Mouse (Mus musculus): Measurements from ENCODE around the gene Csrp1. TPM values are rescaled to one million over a fixed set of nuclear protein-coding genes. Genes with fewer than 3 reads are reported as not detected.

The Csrp1 gene
- total and polyA plus RNA-seq, 2 experiments from 2014 or later: 145 to 840 TPM

DNA sequence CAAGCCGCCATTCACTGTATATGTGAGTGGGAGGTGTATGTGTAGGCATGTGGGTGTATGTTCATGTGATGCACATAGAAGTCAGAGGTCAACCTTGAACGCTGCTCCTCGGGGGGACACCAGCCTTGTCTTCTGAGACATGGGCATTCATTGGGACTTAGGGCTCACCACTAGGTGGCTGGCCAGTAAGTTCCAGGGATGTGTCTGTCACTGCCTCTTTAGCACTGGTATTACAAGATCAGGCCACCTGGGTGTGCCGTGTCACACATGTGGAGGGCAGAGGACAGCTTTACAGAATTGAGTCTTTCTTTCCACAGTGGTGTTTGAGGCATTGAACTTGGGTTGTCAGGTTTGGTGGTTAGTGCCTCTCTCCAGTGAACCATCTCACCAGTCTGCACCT lies 22.4 kb upstream of the Csrp1 start:
- WGBS: 71% methylated on average over 4 of the region's 4 CpGs
- no peaks in the 10 kb centered on the region for H3K9me3 ChIP-seq (replicated peaks; ENCODE audit: control insufficient read depth, low read length)
- TF ChIP-seq EP300 (IDR thresholded peaks at IDR 0.05; ENCODE audit: low read depth) (no peak), CTCF (IDR thresholded peaks at IDR 0.05; ENCODE audit: low read depth) (0 out of 2 replicates have a peak, but pooled peaks have one; percentile 6)
- no peak for ATAC-seq (ENCODE audit: insufficient read depth, low read depth)
- H3K27me3 ChIP-seq (ENCODE audit: control insufficient read depth, insufficient read depth, low read length): no peaks in the 10 kb centered on the region
- H3K36me3 ChIP-seq (replicated peaks; ENCODE audit: control insufficient read depth, insufficient read depth, low read length): no peaks in the 10 kb centered on the region
- peaks cover 5% of the 10 kb centered on the region; the same call in 1 of the 2 replicates for H3K4me1 ChIP-seq (ENCODE audit: control insufficient read depth, insufficient read depth)
- no peak overlapping the region for H3K4me2 ChIP-seq (ENCODE audit: low read depth, low read length)
- no peak for DNase-seq (ENCODE audit: low spot score)
- H3K4me3 ChIP-seq (ENCODE audit: low read depth, low read length): no peak overlapping the region
- H3K9ac ChIP-seq (replicated peaks; ENCODE audit: low read depth, low read length): no peak overlapping the region
- H3K27ac ChIP-seq (ENCODE audit: low read depth): no peak overlapping the region

DNA sequence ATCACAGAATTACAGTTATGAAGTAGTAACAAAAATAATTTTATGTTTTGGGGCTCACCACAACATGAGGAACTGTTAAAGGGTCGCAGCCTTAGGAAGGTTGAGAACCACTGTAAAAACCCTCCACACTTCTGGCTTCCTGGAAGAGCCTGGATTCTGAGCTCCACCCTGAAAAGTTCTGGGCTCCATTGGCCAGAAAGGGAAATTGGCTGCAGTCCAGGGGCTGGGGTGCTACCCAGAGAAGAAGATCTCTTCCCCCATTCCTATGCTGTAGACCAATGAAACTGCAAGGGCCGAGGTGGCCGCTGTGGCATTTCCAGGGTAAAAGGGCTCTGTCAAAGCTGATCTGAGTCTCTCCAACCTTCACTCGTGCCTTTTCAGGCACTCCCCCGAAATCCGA lies 21.8 kb upstream of the Csrp1 start:
- no peaks in the 10 kb centered on the region for H3K36me3 ChIP-seq (replicated peaks; ENCODE audit: control insufficient read depth, insufficient read depth, low read length)
- no peaks in the 10 kb centered on the region for H3K9me3 ChIP-seq (replicated peaks; ENCODE audit: control insufficient read depth, low read length)
- peaks cover 5% of the 10 kb centered on the region; the same call in 1 of the 2 replicates for H3K4me1 ChIP-seq (ENCODE audit: control insufficient read depth, insufficient read depth)
- no peak for TF ChIP-seq EP300 (IDR thresholded peaks at IDR 0.05; ENCODE audit: low read depth)
- no peak for TF ChIP-seq CTCF (IDR thresholded peaks at IDR 0.05; ENCODE audit: low read depth)
- no peak overlapping the region for H3K9ac ChIP-seq (replicated peaks; ENCODE audit: low read depth, low read length)
- ATAC-seq (ENCODE audit: insufficient read depth, low read depth): no peak
- H3K27ac ChIP-seq (ENCODE audit: low read depth): 0 out of 2 replicates have a peak overlapping the region, but pooled peaks have one; percentile 5
- no peaks in the 10 kb centered on the region for H3K27me3 ChIP-seq (ENCODE audit: control insufficient read depth, insufficient read depth, low read length)
- 43% methylated on average over 6 of the region's 6 CpGs for WGBS
- no peak overlapping the region for H3K4me3 ChIP-seq (ENCODE audit: low read depth, low read length)
- no peak for DNase-seq (ENCODE audit: low spot score)
- no peak overlapping the region for H3K4me2 ChIP-seq (ENCODE audit: low read depth, low read length)

DNA sequence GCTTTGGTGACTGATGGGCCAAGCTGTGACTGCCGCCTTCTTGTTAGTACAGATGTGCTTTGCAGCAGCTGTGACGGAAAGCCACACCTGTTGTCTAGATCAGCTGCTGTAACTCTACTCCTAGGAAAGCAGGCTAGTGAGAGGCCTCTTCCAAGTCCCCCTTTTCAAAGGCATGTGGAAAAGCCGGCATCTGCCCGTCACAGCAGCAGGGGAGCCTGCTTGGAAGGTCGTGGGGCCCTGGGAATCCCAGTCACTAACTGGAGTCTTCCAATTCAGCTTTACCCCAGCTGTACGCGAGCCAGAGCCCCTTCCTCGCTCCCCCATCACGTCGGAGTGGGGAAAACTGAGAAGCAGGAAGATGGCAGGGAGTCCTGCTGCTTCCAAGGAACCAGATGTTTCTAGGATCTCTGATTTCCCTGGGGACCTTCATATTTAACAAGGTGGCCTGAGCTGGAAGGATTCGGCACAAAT lies 21.4 kb upstream of the Csrp1 start:
- WGBS: 31% methylated on average over 11 of the region's 11 CpGs
- DNase-seq (ENCODE audit: low spot score) (no peak), ATAC-seq (ENCODE audit: insufficient read depth, low read depth) (no peak)
- no peaks in the 10 kb centered on the region for H3K9me3 ChIP-seq (replicated peaks; ENCODE audit: control insufficient read depth, low read length)
- no peaks in the 10 kb centered on the region for H3K36me3 ChIP-seq (replicated peaks; ENCODE audit: control insufficient read depth, insufficient read depth, low read length)
- no peak overlapping the region for H3K9ac ChIP-seq (replicated peaks; ENCODE audit: low read depth, low read length)
- no peaks in the 10 kb centered on the region for H3K27me3 ChIP-seq (ENCODE audit: control insufficient read depth, insufficient read depth, low read length)
- TF ChIP-seq CTCF (IDR thresholded peaks at IDR 0.05; ENCODE audit: low read depth) (no peak), EP300 (IDR thresholded peaks at IDR 0.05; ENCODE audit: low read depth) (no peak)
- 0 out of 2 replicates have a peak overlapping the region, but pooled peaks have one; percentile 22 for H3K4me3 ChIP-seq (ENCODE audit: low read depth, low read length)
- H3K4me2 ChIP-seq (ENCODE audit: low read depth, low read length): peak overlapping the region; percentile 54
- H3K27ac ChIP-seq (ENCODE audit: low read depth): 0 out of 2 replicates have a peak overlapping the region, but pooled peaks have one; percentile 5
- H3K4me1 ChIP-seq (ENCODE audit: control insufficient read depth, insufficient read depth): peaks cover 5% of the 10 kb centered on the region; the same call in 1 of the 2 replicates

DNA sequence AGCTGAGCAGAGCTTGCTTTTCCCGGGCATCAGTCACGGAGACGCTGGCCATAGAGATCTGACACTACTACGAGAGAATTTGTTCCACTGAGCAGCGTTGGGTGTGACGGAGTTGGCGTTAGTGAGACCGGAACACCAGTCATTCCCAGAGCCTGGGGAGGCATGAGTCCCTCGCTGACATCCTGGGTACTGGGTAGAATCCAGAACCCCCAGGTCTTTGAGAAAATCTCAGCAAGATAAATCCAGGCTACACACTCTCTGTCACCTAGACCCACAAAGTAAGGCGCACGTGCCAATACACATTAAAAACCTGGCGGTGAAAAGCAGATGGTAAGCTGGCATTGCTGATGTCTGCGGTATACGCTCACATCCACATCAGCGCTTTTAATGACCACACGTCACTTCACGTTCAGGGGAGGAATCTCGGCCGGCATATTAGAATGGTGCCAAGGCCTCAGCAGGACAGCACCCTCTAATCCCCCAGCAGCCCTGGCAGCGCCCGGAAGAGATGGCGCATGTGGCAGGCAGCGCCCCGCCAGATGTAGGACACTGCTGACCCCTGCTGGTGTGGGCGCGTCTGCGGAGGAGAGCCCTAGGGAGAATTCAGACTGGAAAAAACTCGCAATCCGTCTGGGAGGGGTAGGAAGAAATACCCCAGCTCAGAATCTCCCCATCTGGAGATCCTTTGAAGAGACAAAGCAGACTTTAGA lies 20.7 kb upstream of the Csrp1 start:
- H3K4me2 ChIP-seq (ENCODE audit: low read depth, low read length): peak overlapping the region; percentile 54
- H3K36me3 ChIP-seq (replicated peaks; ENCODE audit: control insufficient read depth, insufficient read depth, low read length): no peaks in the 10 kb centered on the region
- peaks cover 5% of the 10 kb centered on the region; the same call in 1 of the 2 replicates for H3K4me1 ChIP-seq (ENCODE audit: control insufficient read depth, insufficient read depth)
- H3K27me3 ChIP-seq (ENCODE audit: control insufficient read depth, insufficient read depth, low read length): no peaks in the 10 kb centered on the region
- TF ChIP-seq CTCF (IDR thresholded peaks at IDR 0.05; ENCODE audit: low read depth) (peak; percentile 79), EP300 (IDR thresholded peaks at IDR 0.05; ENCODE audit: low read depth) (no peak)
- 5% methylated on average over 29 of the region's 29 CpGs for WGBS
- no peaks in the 10 kb centered on the region for H3K9me3 ChIP-seq (replicated peaks; ENCODE audit: control insufficient read depth, low read length)
- H3K4me3 ChIP-seq (ENCODE audit: low read depth, low read length): peak overlapping the region; percentile 22
- H3K27ac ChIP-seq (ENCODE audit: low read depth): no peak overlapping the region
- 0 out of 2 replicates have a peak overlapping the region, but pooled peaks have one; percentile 13 for H3K9ac ChIP-seq (replicated peaks; ENCODE audit: low read depth, low read length)
- peak; percentile 76 for DNase-seq (ENCODE audit: low spot score)
- ATAC-seq (ENCODE audit: insufficient read depth, low read depth): peak; percentile 82

DNA sequence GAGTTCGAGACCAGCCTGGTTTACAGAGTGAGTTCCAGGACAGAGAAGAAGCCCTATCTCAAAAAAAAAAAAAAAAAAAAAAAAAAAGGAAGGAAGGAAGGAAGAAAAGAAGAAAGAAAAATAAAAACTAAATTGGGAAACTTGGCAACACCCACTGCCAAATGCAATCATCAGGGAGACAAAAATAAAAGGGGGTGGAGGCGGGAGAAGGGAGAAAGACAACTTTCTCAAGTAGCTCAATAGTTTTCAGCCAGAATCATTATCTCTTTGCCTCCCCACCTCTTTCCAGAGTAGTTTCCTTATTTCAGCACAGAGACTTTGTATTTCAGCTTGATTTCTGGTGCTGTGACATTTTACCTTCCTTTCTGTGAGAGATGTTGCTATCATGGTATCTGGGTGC lies 20.0 kb upstream of the Csrp1 start:
- H3K4me1 ChIP-seq (ENCODE audit: control insufficient read depth, insufficient read depth): peaks cover 5% of the 10 kb centered on the region; the same call in 1 of the 2 replicates
- H3K27me3 ChIP-seq (ENCODE audit: control insufficient read depth, insufficient read depth, low read length): no peaks in the 10 kb centered on the region
- peak overlapping the region; percentile 54; the same call in 1 of the 2 replicates for H3K4me2 ChIP-seq (ENCODE audit: low read depth, low read length)
- ATAC-seq (ENCODE audit: insufficient read depth, low read depth) (no peak), DNase-seq (ENCODE audit: low spot score) (no peak)
- peak overlapping the region; percentile 22; the same call in 1 of the 2 replicates for H3K4me3 ChIP-seq (ENCODE audit: low read depth, low read length)
- H3K36me3 ChIP-seq (replicated peaks; ENCODE audit: control insufficient read depth, insufficient read depth, low read length): no peaks in the 10 kb centered on the region
- TF ChIP-seq CTCF (IDR thresholded peaks at IDR 0.05; ENCODE audit: low read depth) (no peak), EP300 (IDR thresholded peaks at IDR 0.05; ENCODE audit: low read depth) (no peak)
- H3K9me3 ChIP-seq (replicated peaks; ENCODE audit: control insufficient read depth, low read length): no peaks in the 10 kb centered on the region
- WGBS: 36% methylated on average over 2 of the region's 2 CpGs
- no peak overlapping the region for H3K9ac ChIP-seq (replicated peaks; ENCODE audit: low read depth, low read length)
- H3K27ac ChIP-seq (ENCODE audit: low read depth): no peak overlapping the region
